ENCODE assay signal across 19 mouse cellular contexts in the genomic region with DNA sequence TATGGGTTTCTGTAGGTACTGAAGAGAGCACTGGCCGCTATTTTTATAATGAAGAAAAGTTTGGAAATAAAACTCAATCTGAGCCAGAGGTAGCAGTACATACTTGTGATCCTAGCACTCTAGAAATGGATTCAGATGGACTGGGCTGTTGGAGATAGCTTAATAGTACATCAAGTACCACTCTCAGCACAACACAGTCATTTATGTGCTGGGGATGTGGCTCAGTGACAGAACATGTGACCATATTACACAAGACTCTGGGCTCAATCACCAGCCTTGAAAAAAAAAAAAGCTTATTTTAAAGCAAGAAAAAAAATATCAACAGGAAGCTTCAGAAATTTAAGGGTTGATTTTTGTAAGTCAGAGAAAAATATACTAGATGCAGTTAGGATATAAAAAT. TPM values are rescaled to one million over a fixed set of nuclear protein-coding genes. Genes with fewer than 3 reads are reported as not detected.
DNase-seq lines count a peak whose midpoint lies in the region; ATAC-seq and TF ChIP-seq lines count a peak whose summit lies in the region.
"Had no signal": no experiment of that assay in that cellular context is flagged by ENCODE, and none has a peak within 500 bp of the region (broad histone marks: within the 10 kb centered on the region; RNA-seq: fewer than 3 reads in every experiment).

No protein-coding gene starts in this region.

- TF ChIP-seq EP300 in lung, postnatal 0 days (IDR thresholded peaks at IDR 0.05), result peak; percentile 31; the same call in 1 of the 2 replicates

- peak; percentile 18 to 37 for DNase-seq in adrenal gland, postnatal 36 days
- no peak for DNase-seq in adrenal gland, adult 18-20 months (ENCODE audit: low spot score in 2 of 2)
- peak; percentile 20 for DNase-seq in liver, adult 2 months (ENCODE audit: extremely low read depth, low read depth, low spot score)
- DNase-seq in liver, embryonic 11.5 days (ENCODE audit: low spot score), result no peak
- peak; percentile 62 for DNase-seq in lung, postnatal 0 days (ENCODE audit: low spot score)
- no peak for DNase-seq in lung, postnatal 14 days
- DNase-seq: adrenal gland, postnatal 25 days; cerebellum, adult 11 months; cerebellum, adult 8-10 months; cerebellum, postnatal 25 days; gastrocnemius, postnatal 36 days had no signal

- H3K4me1 ChIP-seq in liver, adult 2 months (ENCODE audit: control insufficient read depth, insufficient read depth, low read length), result no peaks in the 10 kb centered on the region
- H3K4me1 ChIP-seq in liver, embryonic 11.5 days (replicated peaks; ENCODE audit: control insufficient read depth, insufficient read depth, low read length), result no peaks in the 10 kb centered on the region
- H3K4me1 ChIP-seq in lung, postnatal 0 days (ENCODE audit: insufficient read depth, low read depth, low read length), result no peaks in the 10 kb centered on the region
- H3K4me1 ChIP-seq: embryonic facial prominence, embryonic 12.5 days; forebrain, embryonic 15.5 days; heart, embryonic 15.5 days; hindbrain, embryonic 15.5 days had no signal

- no peak overlapping the region for H3K9ac ChIP-seq in liver, adult 2 months (ENCODE audit: low read depth, low read length)
- H3K9ac ChIP-seq in liver, embryonic 11.5 days (ENCODE audit: low read depth, low read length), result no peak overlapping the region
- H3K9ac ChIP-seq in lung, postnatal 0 days (replicated peaks; ENCODE audit: low read depth), result no peak overlapping the region
- H3K9ac ChIP-seq: embryonic facial prominence, embryonic 12.5 days; forebrain, embryonic 15.5 days; heart, embryonic 15.5 days; hindbrain, embryonic 15.5 days had no signal

- TF ChIP-seq CTCF in liver, adult 2 months (IDR thresholded peaks at IDR 0.05; ENCODE audit: low read depth, low read length), result no peak
- TF ChIP-seq CTCF in lung, postnatal 0 days (IDR thresholded peaks at IDR 0.05), result no peak

- no peak overlapping the region for H3K27ac ChIP-seq in liver, adult 2 months (replicated peaks; ENCODE audit: insufficient read depth, low read depth, low read length)
- H3K27ac ChIP-seq in liver, embryonic 11.5 days (ENCODE audit: low read depth, low read length), result no peak overlapping the region
- H3K27ac ChIP-seq in lung, postnatal 0 days (ENCODE audit: low read length), result no peak overlapping the region
- H3K27ac ChIP-seq: embryonic facial prominence, embryonic 12.5 days; forebrain, embryonic 15.5 days; heart, embryonic 15.5 days; hindbrain, embryonic 15.5 days had no signal

- no peaks in the 10 kb centered on the region for H3K9me3 ChIP-seq in liver, embryonic 11.5 days (ENCODE audit: control insufficient read depth, low read length)
- H3K9me3 ChIP-seq in lung, postnatal 0 days (ENCODE audit: low read length), result no peaks in the 10 kb centered on the region
- H3K9me3 ChIP-seq: embryonic facial prominence, embryonic 12.5 days; forebrain, embryonic 15.5 days; heart, embryonic 15.5 days; hindbrain, embryonic 15.5 days had no signal

- no peaks in the 10 kb centered on the region for H3K79me2 ChIP-seq in liver, adult 2 months (ENCODE audit: control insufficient read depth, insufficient read depth, low read length)

- 96% methylated on average over 1 of the region's 1 CpGs for WGBS in liver, adult 2 months
- 76% methylated on average over 1 of the region's 1 CpGs for WGBS in liver, embryonic 11.5 days
- WGBS in lung, postnatal 0 days, result 79% methylated on average over 1 of the region's 1 CpGs

- ATAC-seq in liver, embryonic 11.5 days (replicated peaks; ENCODE audit: low FRiP score), result no peak
- ATAC-seq in lung, postnatal 0 days, result peak; percentile 71
- ATAC-seq: activated CD4-positive, CD25-positive, alpha-beta regulatory T cell, adult 4 months; forebrain, embryonic 15.5 days; Patski had no signal

- H3K36me3 ChIP-seq in liver, adult 2 months (ENCODE audit: control insufficient read depth, insufficient read depth, low read length), result no peaks in the 10 kb centered on the region
- no peaks in the 10 kb centered on the region for H3K36me3 ChIP-seq in liver, embryonic 11.5 days (ENCODE audit: control insufficient read depth, insufficient read depth, low read length)
- H3K36me3 ChIP-seq in lung, postnatal 0 days (ENCODE audit: insufficient read depth, low read length), result no peaks in the 10 kb centered on the region
- H3K36me3 ChIP-seq: embryonic facial prominence, embryonic 12.5 days; forebrain, embryonic 15.5 days; heart, embryonic 15.5 days; hindbrain, embryonic 15.5 days had no signal

- no peak overlapping the region for H3K4me3 ChIP-seq in liver, adult 2 months (ENCODE audit: insufficient read depth, low read depth, low read length)
- no peak overlapping the region for H3K4me3 ChIP-seq in liver, embryonic 11.5 days (ENCODE audit: low read depth, low read length)
- H3K4me3 ChIP-seq in lung, postnatal 0 days (ENCODE audit: low read depth, low read length), result no peak overlapping the region
- H3K4me3 ChIP-seq: embryonic facial prominence, embryonic 12.5 days; forebrain, embryonic 15.5 days; heart, embryonic 15.5 days; hindbrain, embryonic 15.5 days had no signal

- no peak for TF ChIP-seq POLR2A in liver, adult 2 months (IDR thresholded peaks at IDR 0.05; ENCODE audit: extremely low read depth, insufficient read depth, low read length)

- no peaks in the 10 kb centered on the region for H3K27me3 ChIP-seq in liver, adult 2 months (ENCODE audit: control insufficient read depth, insufficient read depth, low read length)
- H3K27me3 ChIP-seq in liver, embryonic 11.5 days (replicated peaks; ENCODE audit: control insufficient read depth, insufficient read depth, low read length), result no peaks in the 10 kb centered on the region
- no peaks in the 10 kb centered on the region for H3K27me3 ChIP-seq in lung, postnatal 0 days (replicated peaks; ENCODE audit: insufficient read depth, low read length)
- H3K27me3 ChIP-seq: CH12.LX; embryonic facial prominence, embryonic 12.5 days; forebrain, embryonic 15.5 days; heart, embryonic 15.5 days; hindbrain, embryonic 15.5 days had no signal

- no peak overlapping the region for H3K4me2 ChIP-seq in liver, embryonic 11.5 days
- H3K4me2 ChIP-seq in lung, postnatal 0 days (replicated peaks; ENCODE audit: low read depth, low read length), result no peak overlapping the region
- H3K4me2 ChIP-seq: embryonic facial prominence, embryonic 12.5 days; forebrain, embryonic 15.5 days; heart, embryonic 11.5 days; heart, embryonic 15.5 days; hindbrain, embryonic 15.5 days had no signal

RNA-seq across cellular contexts. Expression of a gene that starts 31.0 kb away (rescaled TPM):
- total RNA-seq in adrenal gland, postnatal 36 days (2021), result 1 to 10 TPM; 4.2 to 7.9 TPM
- total RNA-seq in adrenal gland, adult 18-20 months (2021), result 1 to 10 TPM; 4.6 to 5.7 TPM
- total RNA-seq in liver, adult 2 months (2014; rRNA removed), result 0.83 and 0.94 TPM in 2 replicates
- 0.21 and 0.34 TPM in 2 replicates for polyA plus RNA-seq in liver, adult 2 months (2012; rRNA removed)
- 7.4 and 7.5 TPM in 2 replicates for polyA plus RNA-seq in liver, embryonic 11.5 days (2014; fragmentation: Nextera tagmentation; extraction: Ambion mirVana)
- 3.0 and 3.4 TPM in 2 replicates for polyA plus RNA-seq in lung, postnatal 0 days (2015; fragmentation: Nextera tagmentation; extraction: Ambion mirVana)
- polyA plus RNA-seq: activated CD4-positive, CD25-positive, alpha-beta regulatory T cell, adult 4 months; Patski had no signal

Comparison
In these comparisons a context has a peak if more than half of its experiments do, and no peak if none do; other contexts are left out.
1. DNase-seq: peak in adrenal gland, postnatal 36 days (2 of 2), liver, adult 2 months (single experiment) and lung, postnatal 0 days (single experiment); none in adrenal gland, adult 18-20 months (0 of 2), liver, embryonic 11.5 days (single experiment) and lung, postnatal 14 days (single experiment).